Mouse (Mus musculus): ENCODE measurements around the gene Dnajc30. TPM values are rescaled to one million over a fixed set of nuclear protein-coding genes. Genes with fewer than 3 reads are reported as not detected.
A peak's percentile ranks its signal among the peaks of the same experiment; 100 is the strongest.
"Not testable (repeated sequence)": the region's sequence is repeated elsewhere in the genome, so short reads cannot be mapped to it uniquely, and the experiment has no call there.

The Dnajc30 gene
- polyA plus RNA-seq, 1 experiment: 42.1 TPM

GRCm38 (mm10) chr5:135034593-135034992, 29.4 kb upstream of the Dnajc30 start:
- H3K27me3 ChIP-seq (replicated peaks): peaks cover 56% of the 10 kb centered on the region
- H3K9me3 ChIP-seq: peaks cover 27% of the 10 kb centered on the region
- H3K36me3 ChIP-seq (replicated peaks; ENCODE audit: low read length): no peaks in the 10 kb centered on the region
- no peak overlapping the region for H3K4me3 ChIP-seq (replicated peaks)
- TF ChIP-seq GATA1 (IDR thresholded peaks at IDR 0.05; ENCODE audit: borderline replicate concordance, low read length) (no peak), FLI1 (IDR thresholded peaks at IDR 0.05; ENCODE audit: low read length) (no peak)
- peaks cover 19% of the 10 kb centered on the region for H3K4me1 ChIP-seq

DNA sequence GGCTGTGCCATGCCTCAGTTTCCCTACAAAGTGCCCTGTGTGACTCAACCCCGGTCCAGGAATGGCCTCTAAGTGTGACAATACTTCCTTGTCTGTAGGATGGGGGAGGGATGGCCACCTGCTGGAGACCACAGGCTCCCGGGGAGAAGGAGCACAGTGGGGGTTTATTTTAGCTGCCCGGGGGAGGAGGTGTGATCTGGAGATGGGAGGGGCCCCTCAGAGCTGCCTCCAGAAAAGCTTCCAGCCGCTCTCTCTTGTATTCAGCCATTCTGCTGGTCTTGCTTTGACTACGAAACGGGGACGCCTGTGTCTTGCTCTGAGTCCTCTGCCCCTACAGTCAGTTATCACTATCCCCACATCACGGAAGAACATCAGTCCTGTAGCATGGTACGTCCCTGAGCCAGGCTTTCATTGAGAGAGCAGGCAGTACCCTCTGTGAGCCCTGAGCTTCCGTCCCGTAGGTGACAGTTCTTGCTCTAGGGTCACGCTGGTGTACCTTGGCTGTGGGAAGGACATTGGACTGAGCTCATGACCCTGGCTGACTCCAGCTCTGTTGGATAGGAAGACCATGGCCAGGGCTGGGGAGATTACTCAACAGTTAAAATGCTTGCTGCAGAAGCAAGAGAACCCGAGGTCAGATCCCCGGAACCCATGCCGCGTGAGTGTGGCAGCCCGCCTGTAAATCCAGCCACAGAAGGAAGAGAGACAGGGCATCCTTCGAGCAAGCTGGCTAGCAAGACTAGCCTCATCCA, 28.2 kb upstream of the Dnajc30 start:
- TF ChIP-seq GATA1 (IDR thresholded peaks at IDR 0.05; ENCODE audit: borderline replicate concordance, low read length): no peak
- no peak for TF ChIP-seq FLI1 (IDR thresholded peaks at IDR 0.05; ENCODE audit: low read length)
- H3K27me3 ChIP-seq (replicated peaks): peaks cover 67% of the 10 kb centered on the region
- H3K36me3 ChIP-seq (replicated peaks; ENCODE audit: low read length): no peaks in the 10 kb centered on the region
- H3K9me3 ChIP-seq: peaks cover 27% of the 10 kb centered on the region
- no peak overlapping the region for H3K4me3 ChIP-seq (replicated peaks)
- H3K4me1 ChIP-seq: peaks cover 31% of the 10 kb centered on the region

DNA sequence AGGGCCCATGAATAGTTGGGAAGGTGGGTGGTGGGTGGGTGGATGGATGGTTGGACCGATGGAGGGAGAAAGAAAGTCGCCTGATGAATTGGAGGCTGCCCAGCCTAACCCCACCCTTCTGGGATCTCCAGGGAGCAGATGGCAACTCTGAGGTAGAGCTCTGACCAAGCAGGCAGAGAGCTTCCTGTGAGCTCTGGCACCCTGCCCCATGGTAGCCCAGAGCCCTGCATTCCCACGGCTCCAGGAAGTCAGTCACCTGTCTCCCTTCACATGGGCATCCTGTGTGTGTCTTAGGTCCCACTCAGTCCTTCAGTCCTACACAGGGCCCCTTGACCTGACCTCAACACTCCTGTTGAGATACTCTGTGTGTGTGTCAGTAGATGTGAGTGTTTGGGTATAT, 26.1 kb upstream of the Dnajc30 start:
- H3K36me3 ChIP-seq (replicated peaks; ENCODE audit: low read length): no peaks in the 10 kb centered on the region
- peaks cover 46% of the 10 kb centered on the region for H3K4me1 ChIP-seq
- no peak overlapping the region for H3K4me3 ChIP-seq (replicated peaks)
- H3K27me3 ChIP-seq (replicated peaks): peaks cover 72% of the 10 kb centered on the region
- TF ChIP-seq GATA1 (IDR thresholded peaks at IDR 0.05; ENCODE audit: borderline replicate concordance, low read length): no peak
- peaks cover 27% of the 10 kb centered on the region for H3K9me3 ChIP-seq

DNA sequence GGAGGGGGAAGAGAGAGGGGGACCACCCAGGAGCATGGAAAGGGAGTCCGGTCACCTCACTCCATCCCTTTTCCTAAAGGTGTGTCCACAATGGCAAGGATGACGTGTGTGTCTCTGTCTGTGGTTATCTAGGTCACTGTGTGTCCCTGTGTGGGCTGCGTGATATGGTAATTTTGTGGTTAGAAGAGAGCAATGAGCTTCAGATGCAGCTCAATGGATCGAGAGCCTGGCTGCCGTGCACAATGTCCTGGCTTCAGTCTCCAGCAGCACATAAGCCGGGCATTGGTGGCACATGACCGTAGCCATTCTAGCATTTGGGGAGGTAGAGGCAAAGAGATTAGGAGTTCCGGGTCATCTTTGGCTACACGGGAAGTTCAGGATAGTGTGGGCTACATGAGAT, 24.5 kb upstream of the Dnajc30 start:
- peaks cover 18% of the 10 kb centered on the region for H3K9me3 ChIP-seq
- TF ChIP-seq FLI1 (IDR thresholded peaks at IDR 0.05; ENCODE audit: low read length) (no peak), GATA1 (IDR thresholded peaks at IDR 0.05; ENCODE audit: borderline replicate concordance, low read length) (no peak)
- no peak overlapping the region for H3K4me3 ChIP-seq (replicated peaks)
- peaks cover 60% of the 10 kb centered on the region for H3K27me3 ChIP-seq (replicated peaks)
- no peaks in the 10 kb centered on the region for H3K36me3 ChIP-seq (replicated peaks; ENCODE audit: low read length)
- H3K4me1 ChIP-seq: peaks cover 46% of the 10 kb centered on the region

- Histone ChIP-seq H3K9me3 (peaks cover 13% of the 10 kb centered on the region), H3K27me3 (replicated peaks) (peaks cover 60% of the 10 kb centered on the region), H3K4me3 (replicated peaks) (peak overlapping the region; percentile 74), H3K36me3 (replicated peaks; ENCODE audit: low read length) (no peaks in the 10 kb centered on the region), H3K4me1 (peaks cover 46% of the 10 kb centered on the region)
- no peak for TF ChIP-seq FLI1 (IDR thresholded peaks at IDR 0.05; ENCODE audit: low read length)
- no peak for TF ChIP-seq GATA1 (IDR thresholded peaks at IDR 0.05; ENCODE audit: borderline replicate concordance, low read length)
Measured at GRCm38 (mm10) chr5:135040059-135040458, 23.9 kb upstream of the Dnajc30 start.

- peaks cover 58% of the 10 kb centered on the region for H3K27me3 ChIP-seq (replicated peaks)
- no peaks in the 10 kb centered on the region for H3K36me3 ChIP-seq (replicated peaks; ENCODE audit: low read length)
- H3K9me3 ChIP-seq: peaks cover 5% of the 10 kb centered on the region; the same call in 1 of the 2 replicates
- peaks cover 45% of the 10 kb centered on the region for H3K4me1 ChIP-seq
- TF ChIP-seq GATA1 (IDR thresholded peaks at IDR 0.05; ENCODE audit: borderline replicate concordance, low read length) (no peak), FLI1 (IDR thresholded peaks at IDR 0.05; ENCODE audit: low read length) (no peak)
- peak overlapping the region; percentile 42 for H3K4me3 ChIP-seq (replicated peaks)
Measured at GRCm38 (mm10) chr5:135040777-135041176, 23.2 kb upstream of the Dnajc30 start.

DNA sequence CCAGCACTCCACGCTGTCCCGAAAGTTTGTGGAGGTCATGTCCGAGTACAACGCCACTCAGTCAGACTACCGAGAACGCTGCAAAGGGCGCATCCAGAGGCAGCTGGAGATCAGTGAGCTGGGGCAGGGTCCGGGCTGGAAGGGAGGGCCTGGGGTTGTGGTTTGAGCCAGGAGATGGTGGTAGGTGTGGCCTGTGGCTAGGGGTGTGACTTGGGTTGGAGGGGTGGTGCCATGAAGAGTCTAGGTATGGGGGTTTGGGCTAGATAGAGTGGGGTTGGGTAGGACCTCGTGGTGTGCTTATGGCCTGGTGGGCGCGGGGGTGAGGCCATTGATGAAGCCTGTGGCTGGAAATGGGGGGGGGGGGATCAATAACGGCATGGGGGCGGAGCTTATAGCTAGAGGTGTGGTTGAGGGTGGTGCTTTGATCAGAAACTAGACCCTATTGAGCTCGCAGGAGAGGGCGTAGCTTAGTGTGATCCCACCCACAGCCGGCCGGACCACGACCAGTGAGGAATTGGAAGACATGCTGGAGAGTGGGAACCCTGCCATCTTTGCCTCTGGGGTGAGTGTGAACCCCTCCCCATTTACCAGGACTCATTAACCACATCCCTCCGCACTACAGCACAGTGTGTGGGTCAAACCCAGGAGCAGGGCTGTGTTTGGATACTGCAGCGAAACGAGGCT, 21.8 kb upstream of the Dnajc30 start:
- no peak overlapping the region for H3K4me3 ChIP-seq (replicated peaks)
- no peaks in the 10 kb centered on the region for H3K36me3 ChIP-seq (replicated peaks; ENCODE audit: low read length)
- H3K4me1 ChIP-seq: peaks cover 40% of the 10 kb centered on the region
- TF ChIP-seq FLI1 (IDR thresholded peaks at IDR 0.05; ENCODE audit: low read length) (no peak), GATA1 (IDR thresholded peaks at IDR 0.05; ENCODE audit: borderline replicate concordance, low read length) (no peak)
- H3K27me3 ChIP-seq (replicated peaks): peaks cover 49% of the 10 kb centered on the region
- H3K9me3 ChIP-seq: no peaks in the 10 kb centered on the region

DNA sequence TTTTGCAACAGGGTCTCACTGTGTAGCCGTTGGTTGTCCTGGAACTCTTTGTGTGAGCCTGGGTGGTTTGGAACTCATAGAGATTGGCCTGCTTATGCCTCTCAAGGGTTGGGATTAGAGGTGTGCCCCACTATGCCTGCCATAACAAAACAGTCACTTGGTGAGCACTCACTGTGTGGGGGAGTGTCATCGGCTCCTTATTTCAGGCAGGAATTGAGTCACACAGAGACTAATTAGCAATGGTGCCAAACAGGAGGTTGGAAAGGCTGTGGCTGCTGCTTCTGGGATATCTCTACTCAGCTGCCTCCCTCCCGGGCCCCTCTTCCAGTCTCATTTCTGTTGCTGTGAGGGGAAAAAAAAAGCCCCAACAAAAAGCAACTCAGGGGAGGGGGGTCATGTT, 19.4 kb upstream of the Dnajc30 start:
- H3K4me1 ChIP-seq: peaks cover 27% of the 10 kb centered on the region
- no peak for TF ChIP-seq FLI1 (IDR thresholded peaks at IDR 0.05; ENCODE audit: low read length)
- TF ChIP-seq GATA1 (IDR thresholded peaks at IDR 0.05; ENCODE audit: borderline replicate concordance, low read length): no peak
- H3K36me3 ChIP-seq (replicated peaks; ENCODE audit: low read length): no peaks in the 10 kb centered on the region
- H3K4me3 ChIP-seq (replicated peaks): no peak overlapping the region
- H3K9me3 ChIP-seq: no peaks in the 10 kb centered on the region
- peaks cover 37% of the 10 kb centered on the region for H3K27me3 ChIP-seq (replicated peaks)

GRCm38 (mm10) chr5:135048539-135048938, 15.5 kb upstream of the Dnajc30 start:
- TF ChIP-seq GATA1 (IDR thresholded peaks at IDR 0.05; ENCODE audit: borderline replicate concordance, low read length): no peak
- no peak for TF ChIP-seq FLI1 (IDR thresholded peaks at IDR 0.05; ENCODE audit: low read length)

GRCm38 (mm10) chr5:135049268-135049667, 14.7 kb upstream of the Dnajc30 start:
- peaks cover 12% of the 10 kb centered on the region for H3K27me3 ChIP-seq (replicated peaks)
- H3K4me1 ChIP-seq; H3K4me3 ChIP-seq (replicated peaks); H3K9me3 ChIP-seq: not testable (repeated sequence)
- H3K36me3 ChIP-seq (replicated peaks; ENCODE audit: low read length): peaks cover 25% of the 10 kb centered on the region

More at GRCm38 (mm10) chr5:135048539-135048938, 15.5 kb upstream of the Dnajc30 start:
- no peaks in the 10 kb centered on the region for H3K9me3 ChIP-seq
- H3K27me3 ChIP-seq (replicated peaks): peaks cover 12% of the 10 kb centered on the region
- H3K4me3 ChIP-seq (replicated peaks): no peak overlapping the region
- H3K4me1 ChIP-seq: no peaks in the 10 kb centered on the region; the same call in 1 of the 2 replicates
- peaks cover 18% of the 10 kb centered on the region for H3K36me3 ChIP-seq (replicated peaks; ENCODE audit: low read length)
